Mouse (Mus musculus) left cerebral cortex, postnatal 10 days (tissue): ENCODE data around the gene Vdr. TPM values are rescaled to one million over a fixed set of nuclear protein-coding genes. Genes with fewer than 3 reads are reported as not detected.

Source experiments
- total RNA-seq, 2 experiments: library from RNA; stranded (reverse); gene quantifications; 2 replicates each; pipeline ENCODE4 v1.2.3; 2021

The Vdr gene
- total RNA-seq, 2 experiments from 2014 or later: 0.14 to 0.36 TPM

Other genes with a start within 250 kb of the Vdr start
- gene Rpap3, start 204.8 kb downstream of the Vdr start, total RNA-seq: 10 to 100 TPM; 27.9 to 31.9 TPM
- gene Endou, start 179.3 kb downstream of the Vdr start, total RNA-seq: under 1 TPM; 0.20 to 0.54 TPM
- 10 to 100 TPM; 22.6 to 24.5 TPM for gene Rapgef3, start 142.7 kb downstream of the Vdr start, total RNA-seq
- gene Slc48a1, start 132.1 kb downstream of the Vdr start, total RNA-seq: 100 to 1,000 TPM; 122 to 127 TPM
- gene Hdac7, start 66.1 kb downstream of the Vdr start, total RNA-seq: 10 to 100 TPM; 21.5 to 23.5 TPM
- gene Tmem106c, start 53.6 kb upstream of the Vdr start, total RNA-seq: 10 to 100 TPM; 13.0 to 17.2 TPM
- gene Col2a1, start 94.1 kb upstream of the Vdr start, total RNA-seq: 1 to 10 TPM in 1 of 2 experiments, under 1 TPM in 1; 0.63 to 1.1 TPM
- 100 to 1,000 TPM; 267 to 286 TPM for gene Pfkm, start 182.0 kb upstream of the Vdr start, total RNA-seq
- 10 to 100 TPM; 13.6 to 14.1 TPM for gene Senp1, start 183.1 kb upstream of the Vdr start, total RNA-seq